Mouse (Mus musculus) brain, embryonic 18.5 days (tissue): ENCODE results near the gene Hmga1b.
"Not testable (repeated sequence)": the region's sequence is repeated elsewhere in the genome, so short reads cannot be mapped to it uniquely, and the experiment has no call there.

Experiments
- DNase-seq: peaks from one replicate; pipeline ENCODE4 v3.0.0-alpha.2; 2012; ENCODE audit warnings: low read depth, low spot score

Hmga1b gene

GRCm38 (mm10) chr11:120731858-120732680, 30.5 kb upstream of the Hmga1b start, which contains the start of gene Cbr2:
Gene Cbr2, minus strand, starts transcription at chr11:120732114.
- no peak for DNase-seq

DNA sequence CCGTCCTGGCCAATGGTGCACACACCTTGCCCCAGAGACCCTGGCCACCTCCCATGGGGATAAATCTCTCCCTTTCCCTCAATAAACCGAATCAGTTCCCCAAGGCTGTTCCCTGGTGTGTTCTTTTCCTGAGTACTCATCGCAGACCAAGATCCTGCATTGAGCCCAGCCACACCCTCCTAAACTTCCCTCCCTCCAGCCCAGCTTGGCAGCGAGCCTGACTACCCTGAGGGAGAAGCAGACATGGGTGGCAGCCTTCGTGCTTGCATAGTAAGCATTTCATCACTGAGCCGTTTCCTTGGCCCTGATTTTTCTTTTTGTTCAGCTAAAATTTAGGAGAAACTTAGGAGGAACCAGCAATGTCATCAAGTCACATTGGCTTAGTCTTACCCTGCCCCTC, 29.1 kb upstream of the Hmga1b start:
- DNase-seq = no peak

- no peak for DNase-seq
Measured at GRCm38 (mm10) chr11:120736424-120736823, 26.2 kb upstream of the Hmga1b start.

- no peak for DNase-seq
Measured at GRCm38 (mm10) chr11:120740981-120741380, 21.6 kb upstream of the Hmga1b start.

- no peak for DNase-seq
Measured at GRCm38 (mm10) chr11:120744121-120744701, 18.4 kb upstream of the Hmga1b start.

GRCm38 (mm10) chr11:120747974-120748373, 14.6 kb upstream of the Hmga1b start:
- no peak for DNase-seq

DNA sequence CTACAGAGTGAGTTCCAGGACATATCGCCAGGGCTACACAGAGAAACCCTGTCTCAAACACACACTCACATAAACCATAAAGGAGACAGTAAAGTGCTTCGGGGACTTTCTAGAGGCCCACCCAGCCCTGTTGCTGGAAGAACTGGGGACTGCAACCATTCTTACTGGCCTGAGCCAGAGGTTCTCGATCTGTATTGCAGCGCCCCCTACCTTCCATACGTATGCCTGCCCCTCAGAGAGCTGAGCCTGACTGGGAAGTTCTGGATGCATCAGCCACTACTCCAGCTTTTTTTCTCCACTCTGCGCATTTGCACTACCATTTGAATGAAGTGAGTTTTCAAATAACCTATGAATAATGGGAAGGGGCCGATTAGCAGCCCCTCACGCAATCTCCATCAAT, 13.2 kb upstream of the Hmga1b start:
- no peak for DNase-seq

DNA sequence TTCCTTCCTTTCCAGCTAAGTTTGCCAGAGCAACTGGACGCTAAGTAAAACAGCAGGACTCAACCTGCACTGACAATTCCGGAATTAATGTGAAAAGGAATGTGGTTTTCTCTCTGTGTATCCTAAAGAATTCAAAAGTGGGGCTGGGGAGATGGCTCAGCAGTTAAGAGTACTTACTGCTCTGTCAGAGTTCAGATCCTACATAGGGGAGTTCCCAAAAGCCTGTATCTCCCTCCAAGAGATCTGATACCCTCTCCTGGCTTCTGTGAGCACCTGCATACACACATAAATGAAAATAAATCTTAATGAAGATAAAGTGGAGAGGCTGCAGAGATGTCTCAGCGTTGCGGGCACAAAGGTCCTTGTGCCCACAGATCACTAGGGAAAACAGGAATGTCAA, 11.0 kb upstream of the Hmga1b start:
- DNase-seq = no peak

GRCm38 (mm10) chr11:120760236-120760635, 2.4 kb upstream of the Hmga1b start:
- DNase-seq = no peak

DNA sequence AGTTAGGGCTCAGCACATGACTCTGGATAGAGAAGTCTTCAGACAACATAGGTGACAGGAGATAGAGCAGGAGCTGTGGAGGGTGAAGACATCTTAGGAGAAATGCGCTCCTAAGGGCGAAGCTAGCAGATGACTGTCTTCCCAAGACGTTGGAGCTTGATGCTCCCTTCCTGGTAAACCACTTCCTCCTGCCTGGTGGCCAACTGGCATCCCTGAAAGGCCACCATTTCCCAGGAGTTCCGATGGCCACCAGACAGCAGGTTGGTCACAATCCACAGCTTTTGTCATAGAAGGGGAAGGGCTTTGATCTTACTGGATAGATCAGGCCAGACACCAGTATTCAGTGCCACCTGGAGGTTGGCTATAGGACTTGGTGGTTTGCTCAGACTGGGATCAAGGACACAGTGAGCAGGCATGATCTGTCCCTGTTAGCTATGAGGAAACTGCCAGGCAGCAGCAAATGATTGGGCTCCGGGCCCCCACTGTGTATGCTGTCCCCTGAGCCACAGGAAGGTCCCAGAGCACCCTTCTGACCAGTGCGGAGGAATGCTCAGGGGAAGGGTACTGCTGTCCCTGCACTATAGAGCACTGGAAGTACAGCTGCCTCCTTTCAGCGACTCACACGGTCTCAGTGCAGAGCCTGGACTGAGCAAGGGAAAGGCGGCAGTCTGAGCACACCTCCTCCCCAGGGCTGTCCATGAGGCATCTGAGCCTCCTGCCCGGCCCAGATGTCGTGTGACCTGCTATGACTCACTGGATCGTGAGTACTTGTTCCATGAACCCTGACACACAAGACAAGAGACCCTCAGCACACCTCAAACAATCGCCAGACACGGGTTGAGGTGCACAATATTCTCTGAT, 553 bp upstream of the Hmga1b start:
- no peak for DNase-seq

DNA sequence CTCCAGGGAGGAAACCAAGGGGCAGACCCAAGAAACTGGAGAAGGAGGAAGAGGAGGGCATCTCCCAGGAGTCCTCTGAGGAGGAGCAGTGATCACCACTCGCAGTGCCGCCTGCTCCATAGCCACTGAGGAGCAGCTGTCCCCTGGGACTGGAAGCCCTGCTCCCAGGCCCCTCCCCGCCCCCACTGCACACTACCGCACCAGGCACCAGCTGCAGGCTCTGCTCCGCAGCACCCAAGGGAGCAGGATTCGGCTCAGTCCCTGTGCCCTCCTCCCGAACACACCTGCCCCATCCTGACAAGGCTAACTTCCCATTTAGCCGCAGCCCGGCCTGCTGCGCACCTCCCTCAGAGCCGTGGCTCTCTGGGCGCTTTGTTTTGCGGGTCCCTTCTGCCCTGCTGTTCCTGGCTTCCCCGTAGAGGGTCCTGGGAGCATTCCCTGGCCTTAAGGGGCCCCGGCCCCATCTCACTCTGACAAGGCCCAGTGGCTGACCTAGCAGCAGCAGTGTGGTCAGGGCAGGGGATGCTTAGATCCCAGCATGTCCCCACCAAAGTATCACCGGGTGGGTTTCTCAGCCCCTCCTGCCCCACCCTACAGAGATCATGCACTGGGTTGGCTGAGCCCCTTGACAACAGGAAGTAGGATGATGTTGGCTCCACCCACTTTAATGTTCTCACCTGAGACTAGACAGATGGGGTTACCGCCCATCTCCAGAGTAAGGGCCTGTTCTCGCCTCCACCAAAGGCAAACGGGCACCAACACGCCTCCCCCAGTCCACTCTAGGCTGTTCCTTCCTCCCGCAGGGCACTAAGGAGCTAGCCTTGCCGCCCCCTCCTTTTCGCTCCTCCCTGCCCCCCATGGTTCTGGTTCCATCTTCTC, 766 bp downstream of the Hmga1b start:
- DNase-seq = not testable (repeated sequence)

DNA sequence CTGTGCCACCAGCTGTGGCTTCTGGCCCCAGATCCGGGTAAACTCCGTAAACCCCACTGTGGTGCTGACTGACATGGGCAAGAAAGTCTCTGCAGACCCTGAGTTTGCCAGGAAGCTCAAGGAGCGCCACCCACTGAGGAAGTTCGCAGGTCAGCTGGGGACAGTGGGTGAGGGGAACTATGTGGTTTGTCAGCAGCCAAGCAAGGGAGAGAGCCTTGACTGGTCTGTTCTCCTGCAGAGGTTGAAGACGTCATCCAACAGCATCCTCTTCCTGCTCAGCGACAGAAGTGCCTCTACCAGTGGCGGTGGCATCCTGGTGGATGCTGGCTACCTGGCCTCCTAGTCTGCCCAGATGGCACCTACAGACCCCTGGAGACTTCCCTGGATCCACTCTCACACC, 4.4 kb downstream of the Hmga1b start:
- DNase-seq = not testable (repeated sequence)

GRCm38 (mm10) chr11:120768206-120768605, 5.6 kb downstream of the Hmga1b start:
- DNase-seq = no peak

GRCm38 (mm10) chr11:120772749-120773148, 10.2 kb downstream of the Hmga1b start:
- no peak for DNase-seq

- DNase-seq = no peak
Measured at GRCm38 (mm10) chr11:120773463-120774190, 11.0 kb downstream of the Hmga1b start.

GRCm38 (mm10) chr11:120775774-120776469, 13.3 kb downstream of the Hmga1b start:
- peak; percentile 57 for DNase-seq

- DNase-seq = no peak
Measured at GRCm38 (mm10) chr11:120777123-120777522, 14.5 kb downstream of the Hmga1b start.

- DNase-seq = no peak
Measured at GRCm38 (mm10) chr11:120779876-120780275, 17.3 kb downstream of the Hmga1b start.

GRCm38 (mm10) chr11:120781361-120781760, 18.8 kb downstream of the Hmga1b start:
- not testable (repeated sequence) for DNase-seq
